Mouse (Mus musculus) heart, embryonic 16.5 days (tissue): ENCODE measurements at regions not wholly inside any gene's neighbourhood (a gene's known extent, or its start where the extent isn't known, plus 50 kb on each side); places are given as distances from the start of the nearest gene placed in this dataset.
A peak's percentile ranks its signal among the peaks of the same experiment; 100 is the strongest.

Source experiments
- ATAC-seq: fragments of 200-750 bp; cut with Nextera tagmentation; replicated peaks from 2 replicates; pipeline ENCODE4 v1.8.0; 2017; ENCODE audit warnings: moderate number of reproducible peaks; ENCODE audit not compliant: insufficient read depth, low FRiP score; ENCODE audit errors: extremely low read depth
- H3K27ac ChIP-seq: fragments of 300-500 bp; sonication (generic); 2 replicates; pipeline ENCODE4 v1.5.1; 2014; ENCODE audit warnings: mild to moderate bottlenecking, low read length, control low read depth, moderate library complexity
- H3K27me3 ChIP-seq: fragments of 300-500 bp; sonication (generic); 2 replicates; pipeline ENCODE4 v1.6.1; 2014; ENCODE audit warnings: low read length, mixed read lengths; ENCODE audit not compliant: control insufficient read depth, insufficient read depth
- H3K36me3 ChIP-seq: fragments of 300-500 bp; sonication (generic); 2 replicates; pipeline ENCODE4 v1.6.1; 2014; ENCODE audit not compliant: control insufficient read depth, insufficient read depth
- H3K4me1 ChIP-seq: fragments of 300-500 bp; sonication (generic); 2 replicates; pipeline ENCODE4 v1.6.1; 2014; ENCODE audit warnings: low read length, mixed read lengths; ENCODE audit not compliant: control insufficient read depth, insufficient read depth
- H3K4me2 ChIP-seq: fragments of 300-500 bp; sonication (generic); 2 replicates; pipeline ENCODE4 v1.6.1; 2014; ENCODE audit warnings: low read depth, mild to moderate bottlenecking, control low read depth, low read length
- H3K4me3 ChIP-seq: fragments of 300-500 bp; sonication (generic); 2 replicates; pipeline ENCODE4 v1.5.1; 2014; ENCODE audit warnings: mild to moderate bottlenecking, control low read depth, low read length
- H3K9ac ChIP-seq: fragments of 300-500 bp; sonication (generic); 2 replicates; pipeline ENCODE4 v1.6.1; 2014; ENCODE audit warnings: low read length, control low read depth
- H3K9me3 ChIP-seq: fragments of 300-500 bp; sonication (generic); replicated peaks from 2 replicates; pipeline ENCODE4 v1.6.1; 2016; ENCODE audit warnings: low read length; ENCODE audit not compliant: control insufficient read depth
- WGBS: fragments of 180-500 bp; shearing (Covaris S2); extraction: QIAGEN DNeasy Blood & Tissue Kit; methylation state at CpG from one replicate; pipeline ENCODE4 v1.1.7; 2014; 5-methylcytosine and 5-hydroxymethylcytosine counted together

- Histone ChIP-seq H3K4me2 (no peak overlapping the region), H3K27ac (no peak overlapping the region), H3K4me1 (peaks cover 29% of the 10 kb centered on the region), H3K9me3 (no peaks in the 10 kb centered on the region), H3K27me3 (no peaks in the 10 kb centered on the region), H3K4me3 (no peak overlapping the region), H3K9ac (no peak overlapping the region), H3K36me3 (no peaks in the 10 kb centered on the region)
- no peak for ATAC-seq
- 61% methylated on average over 8 of the region's 8 CpGs for WGBS
Measured at GRCm38 (mm10) chr13:51962191-51962611, 115.7 kb downstream of the Gadd45g start.

GRCm38 (mm10) chr13:51962676-51963075, 116.2 kb downstream of the Gadd45g start:
- no peak overlapping the region for H3K9ac ChIP-seq
- H3K36me3 ChIP-seq, result no peaks in the 10 kb centered on the region
- H3K27ac ChIP-seq, result no peak overlapping the region
- 55% methylated on average over 5 of the region's 5 CpGs for WGBS
- H3K4me2 ChIP-seq, result no peak overlapping the region
- no peak overlapping the region for H3K4me3 ChIP-seq
- no peaks in the 10 kb centered on the region for H3K27me3 ChIP-seq
- H3K4me1 ChIP-seq, result peaks cover 29% of the 10 kb centered on the region
- H3K9me3 ChIP-seq, result no peaks in the 10 kb centered on the region
- no peak for ATAC-seq

GRCm38 (mm10) chr13:51963966-51964365, 117.5 kb downstream of the Gadd45g start:
- ATAC-seq, result no peak
- H3K4me1 ChIP-seq, result peaks cover 29% of the 10 kb centered on the region

GRCm38 (mm10) chr13:51964416-51964815, 117.9 kb downstream of the Gadd45g start:
- peak overlapping the region; percentile 20; the same call in 1 of the 2 replicates for H3K4me2 ChIP-seq
- peak; percentile 39; the same call in 1 of the 2 replicates for ATAC-seq
- no peaks in the 10 kb centered on the region for H3K9me3 ChIP-seq
- 53% methylated on average over 6 of the region's 6 CpGs for WGBS
- H3K9ac ChIP-seq, result 0 out of 2 replicates have a peak overlapping the region, but pooled peaks have one; percentile 26
- peak overlapping the region; percentile 61 for H3K27ac ChIP-seq
- no peaks in the 10 kb centered on the region for H3K27me3 ChIP-seq
- H3K4me3 ChIP-seq, result no peak overlapping the region
- H3K4me1 ChIP-seq, result peaks cover 31% of the 10 kb centered on the region
- no peaks in the 10 kb centered on the region for H3K36me3 ChIP-seq

More at GRCm38 (mm10) chr13:51963966-51964365, 117.5 kb downstream of the Gadd45g start:
- WGBS, result 54% methylated on average over 6 of the region's 6 CpGs
- Histone ChIP-seq H3K9me3 (no peaks in the 10 kb centered on the region), H3K4me3 (no peak overlapping the region), H3K4me2 (peak overlapping the region; percentile 20; the same call in 1 of the 2 replicates), H3K27ac (peak overlapping the region; percentile 61), H3K36me3 (no peaks in the 10 kb centered on the region), H3K27me3 (no peaks in the 10 kb centered on the region), H3K9ac (no peak overlapping the region)

- 60% methylated on average over 2 of the region's 2 CpGs for WGBS
- H3K4me2 ChIP-seq, result no peak overlapping the region
- H3K4me1 ChIP-seq, result peaks cover 35% of the 10 kb centered on the region
- H3K9me3 ChIP-seq, result no peaks in the 10 kb centered on the region
- H3K27ac ChIP-seq, result peak overlapping the region; percentile 54
- H3K27me3 ChIP-seq, result no peaks in the 10 kb centered on the region
- no peak overlapping the region for H3K4me3 ChIP-seq
- H3K9ac ChIP-seq, result no peak overlapping the region
- no peak for ATAC-seq
- no peaks in the 10 kb centered on the region for H3K36me3 ChIP-seq
Measured at GRCm38 (mm10) chr13:51964921-51965320, 118.4 kb downstream of the Gadd45g start.

GRCm38 (mm10) chr13:51968103-51968502, 121.6 kb downstream of the Gadd45g start:
- no peak overlapping the region for H3K4me2 ChIP-seq
- WGBS, result 77% methylated on average over 6 of the region's 6 CpGs
- no peaks in the 10 kb centered on the region for H3K9me3 ChIP-seq
- ATAC-seq, result no peak
- no peak overlapping the region for H3K9ac ChIP-seq
- no peaks in the 10 kb centered on the region for H3K36me3 ChIP-seq
- H3K27me3 ChIP-seq, result no peaks in the 10 kb centered on the region
- no peak overlapping the region for H3K27ac ChIP-seq
- no peak overlapping the region for H3K4me3 ChIP-seq
- peaks cover 30% of the 10 kb centered on the region for H3K4me1 ChIP-seq

GRCm38 (mm10) chr13:51968796-51969195, 122.3 kb downstream of the Gadd45g start:
- H3K4me3 ChIP-seq, result no peak overlapping the region
- no peak overlapping the region for H3K4me2 ChIP-seq
- no peaks in the 10 kb centered on the region for H3K27me3 ChIP-seq
- peaks cover 32% of the 10 kb centered on the region for H3K4me1 ChIP-seq
- H3K9ac ChIP-seq, result no peak overlapping the region
- no peaks in the 10 kb centered on the region for H3K9me3 ChIP-seq
- whole genome bisulfite sequencing, result 41% methylated on average over 9 of the region's 9 CpGs
- 0 out of 2 replicates have a peak, but pooled peaks have one; percentile 33 for ATAC-seq
- no peaks in the 10 kb centered on the region for H3K36me3 ChIP-seq
- no peak overlapping the region for H3K27ac ChIP-seq

- no peak overlapping the region for H3K9ac ChIP-seq
- peak; percentile 54; the same call in 1 of the 2 replicates for ATAC-seq
- 64% methylated on average over 11 of the region's 11 CpGs for WGBS
- H3K9me3 ChIP-seq, result no peaks in the 10 kb centered on the region
- H3K27me3 ChIP-seq, result no peaks in the 10 kb centered on the region
- no peak overlapping the region for H3K4me2 ChIP-seq
- H3K4me3 ChIP-seq, result no peak overlapping the region
- no peaks in the 10 kb centered on the region for H3K36me3 ChIP-seq
- H3K27ac ChIP-seq, result no peak overlapping the region
- peaks cover 33% of the 10 kb centered on the region for H3K4me1 ChIP-seq
Measured at GRCm38 (mm10) chr13:51970051-51970450, 123.6 kb downstream of the Gadd45g start.

- Histone ChIP-seq H3K4me3 (no peak overlapping the region), H3K27me3 (no peaks in the 10 kb centered on the region), H3K4me1 (peaks cover 49% of the 10 kb centered on the region), H3K4me2 (no peak overlapping the region), H3K36me3 (no peaks in the 10 kb centered on the region), H3K9me3 (peaks cover 7% of the 10 kb centered on the region), H3K9ac (peak overlapping the region; percentile 22; the same call in 1 of the 2 replicates), H3K27ac (no peak overlapping the region)
- no peak for ATAC-seq
- WGBS, result 64% methylated on average over 10 of the region's 12 CpGs
Measured at GRCm38 (mm10) chr13:51972656-51973310, 126.3 kb downstream of the Gadd45g start.
